In the genomic region with DNA sequence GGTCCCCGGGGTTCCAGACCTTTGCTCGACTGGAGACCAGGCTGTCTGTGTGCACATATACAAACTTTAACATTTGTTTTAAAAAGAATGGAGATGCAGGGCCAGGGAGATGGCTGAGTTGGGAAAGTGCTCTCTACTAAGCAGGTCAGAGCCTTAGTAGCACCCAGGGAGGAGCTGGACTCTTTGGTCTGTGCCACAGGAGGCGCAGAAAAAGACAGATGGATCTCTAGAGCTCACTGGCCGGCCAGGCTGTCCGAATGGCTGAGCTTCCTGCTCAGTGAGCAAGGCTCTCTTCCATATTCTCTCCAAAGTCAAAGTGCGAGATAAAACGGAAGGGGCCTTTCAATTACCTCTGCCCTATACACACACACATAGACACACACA, we compare ENCODE assay signal across 12 mouse cellular contexts. TPM values are rescaled to one million over a fixed set of nuclear protein-coding genes. Genes with fewer than 3 reads are reported as not detected.
DNase-seq lines count a peak whose midpoint lies in the region; ATAC-seq and TF ChIP-seq lines count a peak whose summit lies in the region.
"Had no signal": no experiment of that assay in that cellular context is flagged by ENCODE, and none has a peak within 500 bp of the region (broad histone marks: within the 10 kb centered on the region; RNA-seq: fewer than 3 reads in every experiment).

No protein-coding gene starts in this region.

- no peaks in the 10 kb centered on the region for H3K9me3 ChIP-seq in heart, embryonic 16.5 days (replicated peaks; ENCODE audit: control insufficient read depth, low read length)
- H3K9me3 ChIP-seq in embryonic facial prominence, embryonic 10.5 days: no peaks in the 10 kb centered on the region
- no peaks in the 10 kb centered on the region for H3K9me3 ChIP-seq in liver, embryonic 15.5 days (replicated peaks)
- H3K9me3 ChIP-seq: lung, embryonic 15.5 days had no signal

- no peak for TF ChIP-seq CTCF in thymus, adult 2 months (IDR thresholded peaks at IDR 0.05; ENCODE audit: borderline replicate concordance, control insufficient read depth, extremely low read depth, insufficient read depth, low read length, poor library complexity)

- no peak for TF ChIP-seq POLR2A in thymus, adult 2 months (IDR thresholded peaks at IDR 0.05; ENCODE audit: control insufficient read depth, extremely low read depth, insufficient read depth, low read length, poor library complexity)

- no peak overlapping the region for H3K4me2 ChIP-seq in heart, embryonic 16.5 days (ENCODE audit: low read depth, low read length)
- H3K4me2 ChIP-seq in liver, embryonic 15.5 days: no peak overlapping the region; the same call in 1 of the 2 replicates
- H3K4me2 ChIP-seq: lung, embryonic 15.5 days had no signal

- no peaks in the 10 kb centered on the region for H3K27me3 ChIP-seq in heart, embryonic 16.5 days (ENCODE audit: control insufficient read depth, insufficient read depth, low read length)
- no peaks in the 10 kb centered on the region; the same call in 1 of the 2 replicates for H3K27me3 ChIP-seq in embryonic facial prominence, embryonic 10.5 days (replicated peaks; ENCODE audit: low read depth, poor library complexity, severe bottlenecking)
- H3K27me3 ChIP-seq in liver, embryonic 15.5 days: no peaks in the 10 kb centered on the region
- H3K27me3 ChIP-seq in thymus, adult 2 months (ENCODE audit: control insufficient read depth, insufficient read depth, low read length): no peaks in the 10 kb centered on the region
- H3K27me3 ChIP-seq: lung, embryonic 15.5 days had no signal

- no peak overlapping the region for H3K4me3 ChIP-seq in heart, embryonic 16.5 days (ENCODE audit: low read length)
- no peak overlapping the region for H3K4me3 ChIP-seq in embryonic facial prominence, embryonic 10.5 days
- H3K4me3 ChIP-seq in liver, embryonic 15.5 days (replicated peaks): no peak overlapping the region
- H3K4me3 ChIP-seq in thymus, adult 2 months (ENCODE audit: control insufficient read depth, insufficient read depth, low read length): no peak overlapping the region
- H3K4me3 ChIP-seq: lung, embryonic 15.5 days had no signal

- ATAC-seq in heart, embryonic 16.5 days (replicated peaks; ENCODE audit: extremely low read depth, insufficient read depth, low FRiP score): no peak
- 0 out of 2 replicates have a peak, but pooled peaks have one; percentile 6 for ATAC-seq in liver, embryonic 15.5 days (ENCODE audit: insufficient read depth)
- ATAC-seq: activated CD4-positive, CD25-positive, alpha-beta regulatory T cell, adult 4 months; inflammation-experienced regulatory T-cells, adult 6 months had no signal

- no peak for DNase-seq in heart, postnatal 4 days
- DNase-seq in cerebellum, adult 8-10 months: peak; percentile 59
- DNase-seq in embryonic facial prominence, embryonic 10.5 days (ENCODE audit: low spot score): no peak
- no peak for DNase-seq in thymus, adult 2 months
- DNase-seq in adrenal gland, postnatal 10 days: no peak
- DNase-seq: retina, postnatal 1 day; thymus, postnatal 36 days had no signal

- H3K4me1 ChIP-seq in heart, embryonic 16.5 days (ENCODE audit: control insufficient read depth, insufficient read depth, low read length): peaks cover 35% of the 10 kb centered on the region
- peaks cover 33% of the 10 kb centered on the region for H3K4me1 ChIP-seq in embryonic facial prominence, embryonic 10.5 days
- peaks cover 29% of the 10 kb centered on the region for H3K4me1 ChIP-seq in liver, embryonic 15.5 days (replicated peaks)
- H3K4me1 ChIP-seq in thymus, adult 2 months (replicated peaks; ENCODE audit: control insufficient read depth, insufficient read depth, low read length): 0 out of 2 replicates have a peak, but pooled peaks cover 2% of the 10 kb centered on the region

- 54% methylated on average over 7 of the region's 7 CpGs for WGBS in heart, embryonic 16.5 days
- WGBS in embryonic facial prominence, embryonic 10.5 days: 77% methylated on average over 7 of the region's 7 CpGs
- WGBS in liver, embryonic 15.5 days (ENCODE audit: insufficient replicate concordance): 61% methylated on average over 7 of the region's 7 CpGs
- 98% methylated on average over 7 of the region's 7 CpGs for WGBS in thymus, adult 2 months

- H3K9ac ChIP-seq in heart, embryonic 16.5 days (ENCODE audit: low read length): no peak overlapping the region
- no peak overlapping the region for H3K9ac ChIP-seq in liver, embryonic 15.5 days
- H3K9ac ChIP-seq: lung, embryonic 15.5 days had no signal

- peak overlapping the region; percentile 88 for H3K27ac ChIP-seq in heart, embryonic 16.5 days (ENCODE audit: low read length)
- H3K27ac ChIP-seq in embryonic facial prominence, embryonic 10.5 days (replicated peaks): peak overlapping the region; percentile 55
- H3K27ac ChIP-seq in liver, embryonic 15.5 days (replicated peaks): peak overlapping the region; percentile 51
- H3K27ac ChIP-seq in thymus, adult 2 months (ENCODE audit: control insufficient read depth, insufficient read depth, low read length): no peak overlapping the region
- H3K27ac ChIP-seq: lung, embryonic 15.5 days had no signal

- H3K36me3 ChIP-seq in heart, embryonic 16.5 days (ENCODE audit: control insufficient read depth, insufficient read depth): no peaks in the 10 kb centered on the region
- H3K36me3 ChIP-seq in embryonic facial prominence, embryonic 10.5 days (replicated peaks): no peaks in the 10 kb centered on the region
- H3K36me3 ChIP-seq in liver, embryonic 15.5 days (replicated peaks): no peaks in the 10 kb centered on the region
- H3K36me3 ChIP-seq in thymus, adult 2 months (ENCODE audit: control insufficient read depth, insufficient read depth, low read length): no peaks in the 10 kb centered on the region
- H3K36me3 ChIP-seq: lung, embryonic 15.5 days had no signal

RNA-seq across cellular contexts. Expression of a gene that starts 33.6 kb away (rescaled TPM):
- polyA plus RNA-seq in heart, embryonic 16.5 days (2015; fragmentation: Nextera tagmentation; extraction: Ambion mirVana): 14.7 and 23.8 TPM in 2 replicates
- total RNA-seq in heart, postnatal 4 days (2021): 100 to 1,000 TPM; 207 to 231 TPM
- polyA plus RNA-seq in embryonic facial prominence, embryonic 10.5 days (2016; fragmentation: Nextera tagmentation; extraction: Ambion mirVana): 37.6 and 41.4 TPM in 2 replicates
- 3.5 and 4.4 TPM in 2 replicates for polyA plus RNA-seq in liver, embryonic 15.5 days (2015; fragmentation: Nextera tagmentation; extraction: Ambion mirVana)
- 164 and 167 TPM in 2 replicates for polyA plus RNA-seq in thymus, adult 2 months (2012; rRNA removed)
- 100 to 1,000 TPM; 138 to 167 TPM for total RNA-seq in adrenal gland, postnatal 10 days (2021)
